Mouse (Mus musculus) liver, postnatal 0 days (tissue): ENCODE results near the gene Hoxb5.

ENCODE experiments used
- CTCF ChIP-seq: sonication (generic); IDR thresholded peaks from 2 replicates; pipeline ENCODE4 v1.5.1; 2016; ENCODE audit warnings: antibody characterized with exemption, low read depth
- EP300 ChIP-seq: IDR thresholded peaks from 2 replicates; pipeline ENCODE4 v1.6.1; 2016; ENCODE audit warnings: antibody characterized with exemption, low read depth, mild to moderate bottlenecking

- no peak for TF ChIP-seq EP300
- no peak for TF ChIP-seq CTCF
Observed at GRCm38 (mm10) chr11:96310183-96310938, 7.2 kb downstream of the Hoxb5 start.
